Mouse (Mus musculus): ENCODE data around the gene Plgrkt. TPM values are rescaled to one million over a fixed set of nuclear protein-coding genes. Genes with fewer than 3 reads are reported as not detected.

Gene Plgrkt
- polyA plus RNA-seq, 1 experiment from 2014 or later = 126 TPM

DNA sequence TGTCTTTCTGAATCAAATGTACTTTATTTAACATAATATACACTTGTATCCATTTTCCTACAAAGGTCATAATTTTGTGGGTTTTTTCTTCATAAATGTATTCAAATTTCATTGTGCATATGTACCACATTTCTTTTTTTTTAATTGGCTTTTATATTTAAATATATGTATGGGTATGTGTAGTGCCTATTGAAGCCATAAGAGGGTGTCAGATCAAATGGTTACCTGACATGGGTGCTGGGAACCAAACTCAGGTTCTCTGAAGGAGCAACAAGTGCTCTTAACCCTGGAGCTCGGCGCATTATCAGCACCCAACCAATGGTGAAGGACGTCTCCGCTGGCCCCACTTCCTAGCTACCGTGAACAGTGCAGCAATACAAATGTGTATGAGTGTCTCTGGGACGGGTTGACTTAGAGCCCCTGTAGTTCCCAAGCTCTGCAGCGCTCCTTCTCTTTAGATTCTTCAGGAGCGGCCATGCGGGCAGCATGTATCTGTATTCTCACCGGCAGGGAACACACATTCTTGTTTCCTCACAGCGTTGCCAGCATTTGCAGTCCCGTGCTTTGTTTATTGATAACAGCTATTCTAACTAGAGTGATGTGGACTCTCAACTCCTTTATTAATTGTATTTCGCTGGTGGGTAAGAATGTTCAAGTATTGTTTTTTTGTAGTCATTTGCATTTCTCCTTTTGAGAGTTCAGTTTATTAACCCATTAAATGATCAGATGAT lies 40.2 kb downstream of the Plgrkt start:
- H3K9ac ChIP-seq (ENCODE audit: low read length) = no peak overlapping the region
- no peaks in the 10 kb centered on the region for H3K27me3 ChIP-seq (replicated peaks; ENCODE audit: control insufficient read depth, insufficient read depth, low read length)
- H3K4me2 ChIP-seq (ENCODE audit: low read length) = no peak overlapping the region
- H3K4me1 ChIP-seq (replicated peaks; ENCODE audit: control insufficient read depth, insufficient read depth, low read length) = peaks cover 5% of the 10 kb centered on the region; the same call in 1 of the 2 replicates
- 87% methylated on average over 13 of the region's 13 CpGs for WGBS
- H3K27ac ChIP-seq (ENCODE audit: low read depth) = no peak overlapping the region
- ATAC-seq (replicated peaks; ENCODE audit: low FRiP score, low TSS enrichment, low read depth) (no peak), DNase-seq (ENCODE audit: low spot score) (no peak)
- no peaks in the 10 kb centered on the region for H3K9me3 ChIP-seq (ENCODE audit: control insufficient read depth, low read length)
- H3K4me3 ChIP-seq (ENCODE audit: low read depth, low read length) = no peak overlapping the region
- H3K36me3 ChIP-seq (ENCODE audit: control insufficient read depth, insufficient read depth, low read length) = no peaks in the 10 kb centered on the region

DNA sequence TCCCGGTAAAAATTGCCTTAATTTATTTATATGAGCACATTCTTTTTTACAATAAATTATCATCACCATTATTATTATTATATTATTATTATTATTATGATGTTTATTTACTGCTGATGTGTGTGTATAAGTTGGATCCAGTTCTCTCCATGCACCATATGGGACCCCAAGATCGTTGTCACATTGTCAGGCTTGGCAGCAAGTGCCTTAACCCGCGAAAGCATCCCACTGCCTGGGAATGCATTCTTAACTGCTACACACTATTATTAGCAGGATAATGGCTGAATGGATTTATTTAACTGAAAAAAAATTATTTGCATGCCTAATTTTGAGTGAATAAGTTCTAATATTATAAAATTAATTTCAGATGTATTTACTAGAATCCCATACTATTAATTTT lies 40.8 kb downstream of the Plgrkt start:
- ATAC-seq (replicated peaks; ENCODE audit: low FRiP score, low TSS enrichment, low read depth) (no peak), DNase-seq (ENCODE audit: low spot score) (no peak)
- Histone ChIP-seq H3K27ac (ENCODE audit: low read depth) (no peak overlapping the region), H3K9ac (ENCODE audit: low read length) (no peak overlapping the region), H3K4me2 (ENCODE audit: low read length) (no peak overlapping the region), H3K4me3 (ENCODE audit: low read depth, low read length) (no peak overlapping the region), H3K36me3 (ENCODE audit: control insufficient read depth, insufficient read depth, low read length) (no peaks in the 10 kb centered on the region), H3K4me1 (replicated peaks; ENCODE audit: control insufficient read depth, insufficient read depth, low read length) (peaks cover 5% of the 10 kb centered on the region; the same call in 1 of the 2 replicates), H3K9me3 (ENCODE audit: control insufficient read depth, low read length) (no peaks in the 10 kb centered on the region), H3K27me3 (replicated peaks; ENCODE audit: control insufficient read depth, insufficient read depth, low read length) (no peaks in the 10 kb centered on the region)
- WGBS = 91% methylated on average over 4 of the region's 4 CpGs

DNA sequence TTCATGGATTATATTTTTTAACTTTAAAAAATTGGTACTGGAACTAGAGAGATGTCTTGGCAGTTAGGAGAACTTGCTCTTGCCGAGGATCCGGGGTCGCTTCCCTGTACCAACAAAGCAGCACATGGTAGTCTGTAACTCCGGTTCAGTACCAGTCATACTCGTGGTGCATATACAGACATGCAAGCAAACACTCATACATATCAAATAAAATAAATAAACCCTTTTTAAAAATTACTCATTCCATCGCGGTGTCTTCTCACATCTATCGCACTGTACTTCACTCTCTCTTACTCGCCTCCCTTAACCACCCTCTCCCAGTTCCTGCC lies 41.4 kb downstream of the Plgrkt start:
- no peak for ATAC-seq (replicated peaks; ENCODE audit: low FRiP score, low TSS enrichment, low read depth)
- Histone ChIP-seq H3K9ac (ENCODE audit: low read length) (peak overlapping the region; percentile 29; the same call in 1 of the 2 replicates), H3K9me3 (ENCODE audit: control insufficient read depth, low read length) (no peaks in the 10 kb centered on the region), H3K27me3 (replicated peaks; ENCODE audit: control insufficient read depth, insufficient read depth, low read length) (no peaks in the 10 kb centered on the region), H3K4me1 (replicated peaks; ENCODE audit: control insufficient read depth, insufficient read depth, low read length) (peaks cover 5% of the 10 kb centered on the region; the same call in 1 of the 2 replicates), H3K36me3 (ENCODE audit: control insufficient read depth, insufficient read depth, low read length) (no peaks in the 10 kb centered on the region), H3K27ac (ENCODE audit: low read depth) (peak overlapping the region; percentile 7; the same call in 1 of the 2 replicates), H3K4me2 (ENCODE audit: low read length) (peak overlapping the region; percentile 57), H3K4me3 (ENCODE audit: low read depth, low read length) (peak overlapping the region; percentile 29)
- WGBS = 38% methylated on average over 9 of the region's 9 CpGs
- DNase-seq (ENCODE audit: low spot score) = no peak

DNA sequence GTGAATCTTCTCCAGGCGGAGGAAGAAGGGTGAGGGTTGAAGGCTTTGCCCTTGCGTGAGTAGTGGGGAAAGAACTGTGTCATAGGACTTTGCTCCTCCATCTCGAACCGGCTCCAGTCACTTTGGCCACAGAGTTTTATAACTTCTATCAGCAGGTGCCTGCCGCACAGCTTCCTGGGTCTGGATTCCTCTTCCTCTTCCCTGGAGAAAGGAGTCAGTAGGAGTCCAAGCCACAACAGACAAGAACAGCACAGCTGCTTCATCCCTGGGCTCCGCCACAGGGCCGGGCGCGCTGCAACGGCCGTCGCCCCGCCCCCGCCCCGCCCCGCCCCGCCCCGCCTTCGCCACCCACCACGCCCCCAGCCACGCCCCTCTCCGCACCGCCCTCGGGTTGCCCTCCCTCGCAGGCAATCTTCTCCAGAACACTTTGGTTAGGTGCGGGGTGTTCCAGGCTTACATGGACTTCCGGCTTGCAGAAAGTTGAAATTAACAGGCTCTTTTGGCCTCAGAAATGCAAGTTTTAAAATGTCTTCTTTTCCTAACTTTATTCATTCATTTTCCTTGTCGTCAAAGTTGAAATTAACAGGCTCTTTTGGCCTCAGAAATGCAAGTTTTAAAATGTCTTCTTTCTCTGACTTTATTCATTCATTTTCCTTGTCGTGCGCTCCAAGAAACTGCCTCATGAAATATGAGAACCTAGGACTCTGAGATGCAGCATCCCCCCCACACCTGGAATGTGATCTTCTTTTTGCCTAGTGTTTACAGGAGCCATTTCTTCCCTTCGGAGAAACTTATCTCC lies 41.9 kb downstream of the Plgrkt start, which contains the start of gene Insl6:
Gene Insl6 (minus strand): TSS at position 304 of the 799 bp plus-strand sequence.
- Histone ChIP-seq H3K4me1 (replicated peaks; ENCODE audit: control insufficient read depth, insufficient read depth, low read length) (peaks cover 5% of the 10 kb centered on the region; the same call in 1 of the 2 replicates), H3K27ac (ENCODE audit: low read depth) (peak within 1 kb of the TSS; percentile 7; the same call in 1 of the 2 replicates), H3K9me3 (ENCODE audit: control insufficient read depth, low read length) (no peaks in the 10 kb centered on the region), H3K4me2 (ENCODE audit: low read length) (peak within 1 kb of the TSS; percentile 57), H3K36me3 (ENCODE audit: control insufficient read depth, insufficient read depth, low read length) (no peaks in the 10 kb centered on the region), H3K4me3 (ENCODE audit: low read depth, low read length) (peak within 1 kb of the TSS; percentile 33), H3K9ac (ENCODE audit: low read length) (peak within 1 kb of the TSS; percentile 29), H3K27me3 (replicated peaks; ENCODE audit: control insufficient read depth, insufficient read depth, low read length) (no peaks in the 10 kb centered on the region)
- WGBS = 2% methylated on average over 27 of the region's 31 CpGs
- peak; percentile 88 for DNase-seq (ENCODE audit: low spot score)
- peak; percentile 91 for ATAC-seq (replicated peaks; ENCODE audit: low FRiP score, low TSS enrichment, low read depth)

DNA sequence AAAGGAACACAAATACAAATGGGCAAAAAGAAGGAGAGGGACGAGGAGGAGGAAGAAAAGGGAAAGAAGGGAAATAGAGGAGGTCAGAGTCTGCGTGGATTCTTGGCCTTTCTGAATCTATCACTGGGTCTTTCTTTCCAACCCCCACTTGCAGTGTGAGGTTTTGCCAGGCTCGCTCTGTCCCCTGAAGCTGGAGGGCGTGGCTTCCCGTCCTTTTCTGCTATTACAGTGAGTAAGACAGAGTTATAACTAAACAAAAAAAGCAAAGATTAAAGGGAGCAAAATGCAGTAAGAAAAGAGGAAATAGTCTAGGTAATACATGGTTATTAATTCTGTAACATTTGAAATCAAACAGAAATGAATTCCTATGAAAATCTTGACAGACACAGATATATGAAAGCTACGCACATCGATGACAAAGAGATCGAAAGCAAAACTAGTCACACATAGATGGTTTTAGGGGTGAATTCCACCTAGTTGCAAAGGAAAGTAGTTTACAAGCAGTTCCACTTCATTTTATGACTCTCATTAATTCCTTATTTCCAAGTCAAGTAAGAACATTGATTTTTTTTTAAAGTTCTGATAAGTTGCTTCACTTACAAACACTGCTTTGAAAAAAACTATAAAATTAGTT lies 43.7 kb downstream of the Plgrkt start:
- 65% methylated on average over 8 of the region's 8 CpGs for WGBS
- Histone ChIP-seq H3K27ac (ENCODE audit: low read depth) (no peak overlapping the region), H3K9ac (ENCODE audit: low read length) (no peak overlapping the region), H3K9me3 (ENCODE audit: control insufficient read depth, low read length) (no peaks in the 10 kb centered on the region), H3K4me2 (ENCODE audit: low read length) (no peak overlapping the region), H3K27me3 (replicated peaks; ENCODE audit: control insufficient read depth, insufficient read depth, low read length) (no peaks in the 10 kb centered on the region), H3K4me1 (replicated peaks; ENCODE audit: control insufficient read depth, insufficient read depth, low read length) (peaks cover 5% of the 10 kb centered on the region; the same call in 1 of the 2 replicates), H3K4me3 (ENCODE audit: low read depth, low read length) (no peak overlapping the region), H3K36me3 (ENCODE audit: control insufficient read depth, insufficient read depth, low read length) (no peaks in the 10 kb centered on the region)
- ATAC-seq (replicated peaks; ENCODE audit: low FRiP score, low TSS enrichment, low read depth) (no peak), DNase-seq (ENCODE audit: low spot score) (no peak)

DNA sequence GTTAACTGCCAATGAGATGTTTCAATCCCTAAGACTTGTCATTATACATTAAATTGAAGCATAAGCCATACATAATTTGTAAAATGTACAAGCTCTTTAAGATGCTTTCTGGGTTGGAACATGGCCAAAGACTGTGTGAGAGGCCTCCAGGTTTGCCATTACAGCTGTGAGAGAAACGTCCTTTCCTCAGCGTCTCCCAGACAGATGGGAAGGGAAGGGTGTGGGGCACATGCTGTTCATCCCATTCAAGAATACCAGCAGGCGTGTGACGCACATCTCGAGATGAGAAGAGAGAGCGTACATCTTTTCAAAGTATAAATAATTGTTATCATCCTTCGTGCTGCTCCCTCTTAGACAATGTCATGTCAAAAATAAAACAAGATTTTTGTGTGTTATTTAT lies 54.5 kb downstream of the Plgrkt start:
- DNase-seq (ENCODE audit: low spot score) = no peak
- WGBS = 70% methylated on average over 7 of the region's 7 CpGs
- ATAC-seq (replicated peaks; ENCODE audit: low FRiP score, low TSS enrichment, low read depth) = no peak
- no peak overlapping the region for H3K27ac ChIP-seq (ENCODE audit: low read depth)
- no peak overlapping the region for H3K4me2 ChIP-seq (ENCODE audit: low read length)
- H3K4me3 ChIP-seq (ENCODE audit: low read depth, low read length) = no peak overlapping the region
- H3K9ac ChIP-seq (ENCODE audit: low read length) = no peak overlapping the region
- no peaks in the 10 kb centered on the region for H3K4me1 ChIP-seq (replicated peaks; ENCODE audit: control insufficient read depth, insufficient read depth, low read length)
- H3K36me3 ChIP-seq (ENCODE audit: control insufficient read depth, insufficient read depth, low read length) = peaks cover 36% of the 10 kb centered on the region
- no peaks in the 10 kb centered on the region for H3K27me3 ChIP-seq (replicated peaks; ENCODE audit: control insufficient read depth, insufficient read depth, low read length)
- H3K9me3 ChIP-seq (ENCODE audit: control insufficient read depth, low read length) = peaks cover 13% of the 10 kb centered on the region; the same call in 1 of the 2 replicates

DNA sequence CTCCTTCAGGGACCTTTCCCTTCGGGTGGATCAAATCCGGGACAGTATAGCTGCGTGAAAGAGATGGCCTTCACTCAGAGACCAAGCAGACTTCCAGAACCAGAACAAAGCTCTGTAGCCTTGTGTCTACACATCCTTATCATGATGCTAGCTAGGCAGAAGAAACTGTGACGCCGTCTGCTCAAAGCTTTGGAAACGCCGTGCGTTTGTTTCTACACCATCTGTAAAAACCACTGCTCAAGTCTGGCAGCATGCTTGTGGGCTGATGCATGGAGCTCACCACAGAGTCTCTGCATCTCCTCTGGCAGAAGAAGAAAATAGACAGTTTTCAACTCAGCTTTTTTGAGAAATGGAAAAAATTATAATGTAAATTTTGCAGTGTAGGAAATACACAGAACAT lies 55.4 kb downstream of the Plgrkt start:
- Histone ChIP-seq H3K9ac (ENCODE audit: low read length) (no peak overlapping the region), H3K4me2 (ENCODE audit: low read length) (no peak overlapping the region), H3K4me3 (ENCODE audit: low read depth, low read length) (no peak overlapping the region), H3K27ac (ENCODE audit: low read depth) (no peak overlapping the region), H3K9me3 (ENCODE audit: control insufficient read depth, low read length) (peaks cover 8% of the 10 kb centered on the region; the same call in 1 of the 2 replicates), H3K27me3 (replicated peaks; ENCODE audit: control insufficient read depth, insufficient read depth, low read length) (no peaks in the 10 kb centered on the region), H3K36me3 (ENCODE audit: control insufficient read depth, insufficient read depth, low read length) (peaks cover 40% of the 10 kb centered on the region), H3K4me1 (replicated peaks; ENCODE audit: control insufficient read depth, insufficient read depth, low read length) (no peaks in the 10 kb centered on the region)
- 92% methylated on average over 8 of the region's 8 CpGs for WGBS
- ATAC-seq (replicated peaks; ENCODE audit: low FRiP score, low TSS enrichment, low read depth) (no peak), DNase-seq (ENCODE audit: low spot score) (no peak)

DNA sequence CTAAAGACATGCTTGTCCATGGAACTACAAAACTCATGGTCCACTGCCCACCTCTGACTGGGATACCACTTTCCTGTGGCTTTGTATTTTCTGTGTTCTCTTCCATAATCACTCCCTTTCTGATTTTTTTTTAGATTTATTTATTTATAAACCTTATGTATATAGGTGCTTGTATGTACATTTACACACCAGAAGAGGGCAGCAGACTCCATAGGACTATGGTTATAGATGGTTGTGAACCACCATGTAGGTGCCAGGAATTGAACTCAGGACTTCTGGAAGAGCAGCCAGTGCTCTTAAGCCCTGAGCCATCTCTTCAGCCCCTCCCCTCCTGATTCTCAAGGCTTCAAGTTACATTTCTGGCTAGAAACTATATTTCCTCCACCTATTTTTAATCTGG lies 58.4 kb downstream of the Plgrkt start:
- ATAC-seq (replicated peaks; ENCODE audit: low FRiP score, low TSS enrichment, low read depth) = no peak
- H3K9ac ChIP-seq (ENCODE audit: low read length) = no peak overlapping the region
- H3K27me3 ChIP-seq (replicated peaks; ENCODE audit: control insufficient read depth, insufficient read depth, low read length) = no peaks in the 10 kb centered on the region
- H3K36me3 ChIP-seq (ENCODE audit: control insufficient read depth, insufficient read depth, low read length) = peaks cover 49% of the 10 kb centered on the region
- no peak for DNase-seq (ENCODE audit: low spot score)
- H3K4me2 ChIP-seq (ENCODE audit: low read length) = no peak overlapping the region
- no peaks in the 10 kb centered on the region for H3K9me3 ChIP-seq (ENCODE audit: control insufficient read depth, low read length)
- H3K4me1 ChIP-seq (replicated peaks; ENCODE audit: control insufficient read depth, insufficient read depth, low read length) = no peaks in the 10 kb centered on the region
- no peak overlapping the region for H3K27ac ChIP-seq (ENCODE audit: low read depth)
- no peak overlapping the region for H3K4me3 ChIP-seq (ENCODE audit: low read depth, low read length)

Measured in intestine, embryonic 14.5 days (tissue).